Mouse (Mus musculus): ENCODE data around the gene Coa5. TPM values are rescaled to one million over a fixed set of nuclear protein-coding genes. Genes with fewer than 3 reads are reported as not detected.

Gene Coa5
- total and polyA plus RNA-seq, 3 experiments: 43.8 to 79.8 (median 62.8) TPM

DNA sequence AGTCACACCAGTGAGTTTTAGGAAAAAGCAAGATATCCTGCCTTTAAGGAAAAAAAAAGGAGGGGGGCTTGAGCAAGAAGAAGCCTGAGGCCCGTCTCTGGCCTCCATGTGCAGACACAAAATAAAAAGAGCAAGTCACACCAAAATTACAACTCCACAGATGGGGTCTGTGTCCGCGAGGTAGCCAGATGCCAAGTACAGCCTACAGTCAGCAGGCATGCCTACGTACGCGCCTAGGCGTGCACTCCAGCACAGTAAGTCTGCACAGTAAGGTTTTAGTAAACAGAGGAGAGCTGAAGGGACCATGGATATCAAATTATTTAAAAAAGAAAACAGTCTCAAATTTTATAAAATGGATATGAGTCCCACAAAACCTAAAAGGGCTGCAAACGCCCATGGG lies 21.4 kb upstream of the Coa5 start:
- no peak for DNase-seq (ENCODE audit: extremely low read depth)
- no peak overlapping the region for H3K4me3 ChIP-seq (replicated peaks in 1 of 3; ENCODE audit: low read depth in 2 of 3, low read length in 2 of 3, poor library complexity in 1 of 3)
- H3K4me1 ChIP-seq (ENCODE audit: control insufficient read depth in 1 of 2, insufficient read depth in 2 of 2): peaks cover 0 to 18% of the 10 kb centered on the region in 2 experiments; a peak in 2 of 4 replicates
- H3K9ac ChIP-seq (ENCODE audit: insufficient read depth, low read depth): no peak overlapping the region
- dilution Hi-C loops (cut with MboI; ENCODE audit: extremely low pct_ligation_motif_present, extremely low pct_unique_long_range_greater_than_20kb, low sequenced_read_pairs): no loop called here
- no peaks in the 10 kb centered on the region for H3K9me3 ChIP-seq (replicated peaks; ENCODE audit: low read length)
- H3K79me2 ChIP-seq (replicated peaks; ENCODE audit: control insufficient read depth, extremely low read depth, insufficient read depth, poor library complexity, severe bottlenecking): no peaks in the 10 kb centered on the region
- in situ Hi-C loops (cut with MboI; ENCODE audit: low pct_ligation_motif_present, low pct_unique_long_range_greater_than_20kb, low sequenced_read_pairs): no loop called here
- H3K4me2 ChIP-seq (ENCODE audit: insufficient read depth, low read depth, poor library complexity, severe bottlenecking): no peak overlapping the region
- no peak overlapping the region for H3K27ac ChIP-seq (ENCODE audit: insufficient read depth, low read depth)
- no peaks in the 10 kb centered on the region for H3K27me3 ChIP-seq (replicated peaks)
- TF ChIP-seq ZNF384 (IDR thresholded peaks at IDR 0.05; ENCODE audit: low read depth, low read length) (no peak), CHD2 (IDR thresholded peaks at IDR 0.05; ENCODE audit: low read length) (no peak)
- H3K36me3 ChIP-seq (replicated peaks in 1 of 2; ENCODE audit: control insufficient read depth in 1 of 2, insufficient read depth in 1 of 2, low read length in 1 of 2): peaks cover 54 to 82% of the 10 kb centered on the region in 2 experiments

- Histone ChIP-seq H3K4me2 (ENCODE audit: insufficient read depth, low read depth, poor library complexity, severe bottlenecking) (no peak overlapping the region), H3K9me3 (replicated peaks; ENCODE audit: low read length) (no peaks in the 10 kb centered on the region), H3K27me3 (replicated peaks) (no peaks in the 10 kb centered on the region), H3K9ac (ENCODE audit: insufficient read depth, low read depth) (no peak overlapping the region), H3K27ac (ENCODE audit: insufficient read depth, low read depth) (no peak overlapping the region), H3K79me2 (replicated peaks; ENCODE audit: control insufficient read depth, extremely low read depth, insufficient read depth, poor library complexity, severe bottlenecking) (no peaks in the 10 kb centered on the region), H3K4me3 (replicated peaks in 1 of 3; ENCODE audit: low read depth in 2 of 3, low read length in 2 of 3, poor library complexity in 1 of 3) (no peak overlapping the region), H3K4me1 (ENCODE audit: control insufficient read depth in 1 of 2, insufficient read depth in 2 of 2) (peaks cover 0 to 18% of the 10 kb centered on the region in 2 experiments; a peak in 2 of 4 replicates), H3K36me3 (replicated peaks in 1 of 2; ENCODE audit: control insufficient read depth in 1 of 2, insufficient read depth in 1 of 2, low read length in 1 of 2) (peaks cover 51 to 88% of the 10 kb centered on the region in 2 experiments)
- dilution Hi-C loops (cut with MboI; ENCODE audit: extremely low pct_ligation_motif_present, extremely low pct_unique_long_range_greater_than_20kb, low sequenced_read_pairs) (no loop called here), in situ Hi-C loops (cut with MboI; ENCODE audit: low pct_ligation_motif_present, low pct_unique_long_range_greater_than_20kb, low sequenced_read_pairs) (no loop called here)
- TF ChIP-seq ETS1 (conservative IDR thresholded peaks at IDR 0.05; ENCODE audit: low read depth, low read length) (peak; percentile 25; the same call in 1 of the 2 replicates), TCF12 (IDR thresholded peaks at IDR 0.05; ENCODE audit: low read depth, low read length) (0 out of 2 replicates have a peak, but pooled peaks have one; percentile 21), SMC3 (IDR thresholded peaks at IDR 0.05; ENCODE audit: low read depth, low read length) (peak; percentile 77), EP300 (IDR thresholded peaks at IDR 0.05; ENCODE audit: low read length) (0 out of 2 replicates have a peak, but pooled peaks have one; percentile 15), BHLHE40 (IDR thresholded peaks at IDR 0.05; ENCODE audit: low read depth, low read length) (peak; percentile 55; the same call in 1 of the 2 replicates), ZC3H11A (IDR thresholded peaks at IDR 0.05; ENCODE audit: low read depth, low read length) (0 out of 2 replicates have a peak, but pooled peaks have one; percentile 10), ELF1 (IDR thresholded peaks at IDR 0.05; ENCODE audit: low read depth, low read length) (no peak), CTCF (conservative IDR thresholded peaks at IDR 0.05 in 1 of 2, IDR thresholded peaks at IDR 0.05 in 1 of 2; ENCODE audit: low read depth in 2 of 2, low read length in 2 of 2) (peak; percentile 64 to 78), USF1 (IDR thresholded peaks at IDR 0.05; ENCODE audit: low read depth, low read length) (no peak), RAD21 (IDR thresholded peaks at IDR 0.05; ENCODE audit: low read depth, low read length) (peak; percentile 56)
- peak; percentile 57 for DNase-seq (ENCODE audit: extremely low read depth)
Observed at GRCm38 (mm10) chr1:37448361-37449095, 18.6 kb upstream of the Coa5 start.
